Mouse (Mus musculus): ENCODE results near the gene Prdm5. TPM values are rescaled to one million over a fixed set of nuclear protein-coding genes. Genes with fewer than 3 reads are reported as not detected.

The Prdm5 gene
- polyA plus RNA-seq, 1 experiment from 2014 or later: 5.8 TPM

DNA sequence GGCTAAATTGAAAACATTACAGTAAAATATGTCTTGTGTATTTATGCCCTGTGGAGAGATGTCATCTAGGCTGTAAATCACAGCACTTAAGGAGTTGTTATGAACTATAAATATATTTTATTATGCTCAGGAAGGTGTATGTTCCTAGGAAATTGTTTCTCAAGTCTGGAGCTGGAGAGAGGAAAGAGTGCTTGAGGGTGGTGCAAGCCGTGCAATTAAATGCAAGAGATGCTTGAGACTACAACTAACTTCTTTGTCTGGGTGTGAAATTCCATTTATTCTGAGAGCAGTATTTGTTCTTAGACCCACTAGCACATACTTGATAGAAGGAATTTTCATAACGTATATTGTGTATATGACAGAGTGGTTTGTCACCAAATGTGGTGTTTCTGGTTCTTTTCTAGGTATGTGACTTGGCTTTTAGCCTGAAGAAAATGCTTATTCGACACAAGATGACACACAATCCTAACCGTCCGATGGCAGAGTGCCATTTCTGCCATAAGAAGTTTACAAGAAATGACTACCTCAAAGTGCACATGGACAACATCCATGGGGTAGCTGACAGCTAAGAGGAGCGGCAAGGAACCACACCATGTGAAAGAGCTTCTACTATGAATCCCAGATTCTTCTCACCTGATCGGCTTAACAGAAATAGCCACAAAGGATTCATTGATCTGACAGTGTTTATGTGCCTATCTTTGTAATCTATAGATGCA, 156.9 kb downstream of the Prdm5 start:
- no peak overlapping the region for H3K4me2 ChIP-seq (replicated peaks)
- 92% methylated on average over 7 of the region's 7 CpGs for WGBS
- no peaks in the 10 kb centered on the region for H3K4me1 ChIP-seq (replicated peaks; ENCODE audit: control insufficient read depth, insufficient read depth, low read length)
- H3K36me3 ChIP-seq (replicated peaks; ENCODE audit: control insufficient read depth, insufficient read depth): no peaks in the 10 kb centered on the region
- H3K27me3 ChIP-seq (ENCODE audit: control insufficient read depth, insufficient read depth, low read length): no peaks in the 10 kb centered on the region
- ATAC-seq (ENCODE audit: low FRiP score): no peak
- no peak overlapping the region for H3K27ac ChIP-seq
- H3K9me3 ChIP-seq (ENCODE audit: control insufficient read depth, low read length): no peaks in the 10 kb centered on the region
- no peak for DNase-seq (ENCODE audit: low spot score)
- no peak overlapping the region for H3K4me3 ChIP-seq (replicated peaks; ENCODE audit: low read length)
- H3K9ac ChIP-seq: no peak overlapping the region

DNA sequence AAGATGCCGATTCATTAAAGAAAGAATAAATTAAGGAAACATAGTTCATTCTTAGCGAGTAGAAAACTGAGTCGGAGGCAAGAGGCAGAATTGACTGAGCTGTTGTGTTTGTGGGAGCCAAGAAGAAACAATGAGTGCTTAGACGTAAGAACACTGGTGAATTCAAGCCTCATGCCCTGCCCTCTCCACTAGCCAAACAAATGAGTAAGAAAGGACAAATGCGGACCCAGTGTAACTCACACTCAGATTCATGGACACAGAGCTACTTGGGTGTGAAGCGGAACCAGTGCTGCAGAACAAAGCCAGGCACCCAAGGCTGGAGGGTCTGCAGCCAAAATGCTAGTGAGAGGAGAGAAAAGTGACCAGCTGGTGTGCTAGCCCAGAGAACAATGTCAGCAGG, 171.7 kb downstream of the Prdm5 start:
- Histone ChIP-seq H3K27ac (no peak overlapping the region), H3K9me3 (ENCODE audit: control insufficient read depth, low read length) (peaks cover 9% of the 10 kb centered on the region; the same call in 1 of the 2 replicates), H3K36me3 (replicated peaks; ENCODE audit: control insufficient read depth, insufficient read depth) (no peaks in the 10 kb centered on the region), H3K4me3 (replicated peaks; ENCODE audit: low read length) (no peak overlapping the region), H3K4me1 (replicated peaks; ENCODE audit: control insufficient read depth, insufficient read depth, low read length) (no peaks in the 10 kb centered on the region), H3K9ac (no peak overlapping the region), H3K4me2 (replicated peaks) (no peak overlapping the region), H3K27me3 (ENCODE audit: control insufficient read depth, insufficient read depth, low read length) (no peaks in the 10 kb centered on the region)
- ATAC-seq (ENCODE audit: low FRiP score): peak; percentile 31; the same call in 1 of the 2 replicates
- 68% methylated on average over 6 of the region's 6 CpGs for WGBS
- no peak for DNase-seq (ENCODE audit: low spot score)

DNA sequence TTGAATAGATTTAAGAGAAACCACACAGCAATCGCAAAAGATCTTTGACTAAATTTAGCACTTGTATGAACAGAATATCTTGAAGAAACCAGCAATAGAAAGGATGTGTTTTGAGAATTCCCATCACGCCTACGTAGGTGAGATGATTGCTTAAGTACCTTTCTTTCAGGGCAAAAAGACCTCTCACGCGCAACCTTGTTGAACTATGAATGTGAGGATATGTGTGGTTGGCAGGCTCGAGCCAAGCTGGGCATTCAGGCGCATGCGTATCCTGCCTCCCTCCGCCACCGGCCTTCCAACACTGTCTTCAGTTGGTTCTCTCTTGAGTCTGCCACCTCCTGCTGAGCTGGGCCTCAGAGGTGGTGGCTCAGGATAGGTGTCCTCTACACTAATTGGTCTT, 173.5 kb downstream of the Prdm5 start, which contains the start of gene 4930544G11Rik:
Gene 4930544G11Rik (plus strand): TSS at position 301 of the 400 bp plus-strand sequence.
- Histone ChIP-seq H3K4me3 (replicated peaks; ENCODE audit: low read length) (no peak within 1 kb of the TSS), H3K4me1 (replicated peaks; ENCODE audit: control insufficient read depth, insufficient read depth, low read length) (no peaks in the 10 kb centered on the region), H3K9ac (no peak within 1 kb of the TSS), H3K36me3 (replicated peaks; ENCODE audit: control insufficient read depth, insufficient read depth) (no peaks in the 10 kb centered on the region), H3K27ac (no peak within 1 kb of the TSS), H3K27me3 (ENCODE audit: control insufficient read depth, insufficient read depth, low read length) (no peaks in the 10 kb centered on the region), H3K9me3 (ENCODE audit: control insufficient read depth, low read length) (peaks cover 9% of the 10 kb centered on the region; the same call in 1 of the 2 replicates), H3K4me2 (replicated peaks) (no peak within 1 kb of the TSS)
- no peak for DNase-seq (ENCODE audit: low spot score)
- no peak for ATAC-seq (ENCODE audit: low FRiP score)
- 96% methylated on average over 10 of the region's 10 CpGs for WGBS

DNA sequence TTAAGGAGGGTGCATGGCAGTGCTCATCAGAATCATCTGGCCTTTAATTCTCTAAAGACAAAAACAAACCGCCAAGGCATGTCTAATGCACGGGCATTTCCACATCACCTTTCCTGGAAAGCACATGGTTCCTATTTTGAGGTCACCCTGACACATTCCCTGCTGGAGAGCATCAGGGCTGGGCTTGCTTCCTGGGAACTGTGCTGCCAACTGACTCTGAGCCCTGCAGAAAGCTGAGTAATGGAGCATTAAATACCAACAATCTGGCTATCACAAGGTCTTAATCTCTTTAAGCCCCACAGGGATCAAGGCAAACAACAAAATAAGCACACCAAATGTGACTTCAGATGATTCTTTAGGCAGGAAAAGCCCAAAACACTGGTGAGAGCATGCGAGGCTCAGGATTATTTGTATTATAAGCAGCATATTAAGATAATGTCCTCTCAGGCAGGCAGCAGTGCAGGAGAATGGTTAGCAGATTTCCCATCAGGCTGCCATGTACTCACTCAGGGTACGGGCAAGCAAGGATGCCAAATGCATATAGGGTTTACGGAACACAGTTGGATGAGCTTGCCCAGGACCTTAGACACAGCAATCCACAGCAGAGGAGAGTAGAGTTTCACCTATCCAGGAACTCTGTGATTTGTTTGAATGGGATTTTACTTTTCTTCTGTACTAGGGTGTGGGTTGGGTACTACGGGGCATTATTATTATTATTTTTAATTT, 190.8 kb downstream of the Prdm5 start:
- H3K4me2 ChIP-seq (replicated peaks): no peak overlapping the region
- H3K9me3 ChIP-seq (ENCODE audit: control insufficient read depth, low read length): no peaks in the 10 kb centered on the region
- no peaks in the 10 kb centered on the region for H3K27me3 ChIP-seq (ENCODE audit: control insufficient read depth, insufficient read depth, low read length)
- no peak overlapping the region for H3K9ac ChIP-seq
- no peak overlapping the region for H3K27ac ChIP-seq
- H3K4me3 ChIP-seq (replicated peaks; ENCODE audit: low read length): no peak overlapping the region
- peak; percentile 85 for ATAC-seq (ENCODE audit: low FRiP score)
- no peaks in the 10 kb centered on the region for H3K36me3 ChIP-seq (replicated peaks; ENCODE audit: control insufficient read depth, insufficient read depth)
- 56% methylated on average over 6 of the region's 6 CpGs for WGBS
- peak; percentile 32 for DNase-seq (ENCODE audit: low spot score)
- peaks cover 9% of the 10 kb centered on the region; the same call in 1 of the 2 replicates for H3K4me1 ChIP-seq (replicated peaks; ENCODE audit: control insufficient read depth, insufficient read depth, low read length)

DNA sequence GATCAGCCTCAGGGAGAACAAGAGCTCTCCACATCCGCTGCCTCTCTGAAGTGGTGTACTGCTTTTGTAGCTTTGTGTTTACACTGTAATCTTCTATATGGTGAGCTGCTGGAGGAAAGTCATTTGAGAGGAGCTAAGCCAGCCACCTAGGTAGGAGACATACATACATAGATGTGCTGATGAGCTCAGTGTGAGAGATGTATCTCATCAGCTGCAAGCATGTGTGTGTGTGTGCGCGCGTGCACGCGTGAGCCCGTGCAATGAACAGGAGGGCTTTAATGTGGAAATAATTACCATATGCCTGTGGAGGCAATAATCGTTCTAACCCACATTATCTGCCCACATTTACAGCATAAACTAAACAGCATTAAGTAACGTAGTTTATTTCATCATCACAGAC, 191.6 kb downstream of the Prdm5 start:
- H3K27me3 ChIP-seq (ENCODE audit: control insufficient read depth, insufficient read depth, low read length): no peaks in the 10 kb centered on the region
- no peaks in the 10 kb centered on the region for H3K36me3 ChIP-seq (replicated peaks; ENCODE audit: control insufficient read depth, insufficient read depth)
- no peak overlapping the region for H3K4me3 ChIP-seq (replicated peaks; ENCODE audit: low read length)
- ATAC-seq (ENCODE audit: low FRiP score) (peak; percentile 81; the same call in 1 of the 2 replicates), DNase-seq (ENCODE audit: low spot score) (peak; percentile 30)
- 73% methylated on average over 9 of the region's 9 CpGs for WGBS
- H3K9ac ChIP-seq: no peak overlapping the region
- 0 out of 2 replicates have a peak, but pooled peaks cover under 1% of the 10 kb centered on the region for H3K9me3 ChIP-seq (ENCODE audit: control insufficient read depth, low read length)
- H3K27ac ChIP-seq: 0 out of 2 replicates have a peak overlapping the region, but pooled peaks have one; percentile 14
- peaks cover 9% of the 10 kb centered on the region; the same call in 1 of the 2 replicates for H3K4me1 ChIP-seq (replicated peaks; ENCODE audit: control insufficient read depth, insufficient read depth, low read length)
- H3K4me2 ChIP-seq (replicated peaks): 0 out of 2 replicates have a peak overlapping the region, but pooled peaks have one; percentile 0

Other genes starting within 250 kb of the Prdm5 start
- 18.8 and 22.5 TPM in 2 replicates for gene Ndnf, start 107.4 kb upstream of the Prdm5 start, polyA plus RNA-seq (2014; fragmentation: Nextera tagmentation; extraction: Ambion mirVana)
- gene 4930544G11Rik, start 173.6 kb downstream of the Prdm5 start, polyA plus RNA-seq (2014; fragmentation: Nextera tagmentation; extraction: Ambion mirVana): not detected in 2 replicates